Mouse (Mus musculus) erythroblast, embryonic 14.5 days (primary cell): ENCODE data around the gene Decr2. TPM values are rescaled to one million over a fixed set of nuclear protein-coding genes. Genes with fewer than 3 reads are reported as not detected.
"Not testable (repeated sequence)": the region's sequence is repeated elsewhere in the genome, so short reads cannot be mapped to it uniquely, and the experiment has no call there.

Experiments
- H3K27me3 ChIP-seq: 2 replicates; pipeline ENCODE4 v1.6.1; 2012; ENCODE audit warnings: inconsistent platforms; ENCODE audit not compliant: control insufficient read depth
- H3K36me3 ChIP-seq: 2 replicates; pipeline ENCODE4 v1.6.1; 2012; ENCODE audit warnings: mild to moderate bottlenecking, inconsistent platforms; ENCODE audit not compliant: control insufficient read depth
- H3K4me1 ChIP-seq: 2 replicates; pipeline ENCODE4 v1.6.1; 2012; ENCODE audit warnings: inconsistent platforms; ENCODE audit not compliant: control insufficient read depth
- H3K4me3 ChIP-seq: replicated peaks from 2 replicates; pipeline ENCODE3; 2012; ENCODE audit warnings: moderate library complexity, mild to moderate bottlenecking, inconsistent platforms
- H3K9me3 ChIP-seq: 2 replicates; pipeline ENCODE4 v1.6.1; 2012; ENCODE audit warnings: low read length, inconsistent platforms, mixed read lengths; ENCODE audit not compliant: control insufficient read depth
- GATA1 ChIP-seq: IDR thresholded peaks from 2 replicates; pipeline ENCODE4 v1.6.1; 2012; ENCODE audit warnings: low read length, inconsistent platforms, mixed read lengths
- TAL1 ChIP-seq: IDR thresholded peaks from 3 replicates; pipeline ENCODE4 v1.6.1; 2012; ENCODE audit warnings: low read length, inconsistent platforms, mixed read lengths
- polyA plus RNA-seq: library from polyadenylated mRNA; stranded (reverse); fragments of >175 nt; gene quantifications from 2 replicates; pipeline ENCODE4 v1.2.3, GENCODE M21; 2012

Decr2 gene
- polyA plus RNA-seq, 1 experiment = not detected

- peaks cover 50% of the 10 kb centered on the region for H3K36me3 ChIP-seq
Observed at GRCm38 (mm10) chr17:26124560-26124959, 34.4 kb upstream of the Decr2 start.

GRCm38 (mm10) chr17:26123267-26123684 lies 33.1 kb upstream of the Decr2 start, which contains the start of gene Mrpl28:
Mrpl28 (plus strand) TSS chr17:26123500.
- H3K4me3 ChIP-seq = peak within 1 kb of the TSS; percentile 82
- peaks cover 32% of the 10 kb centered on the region for H3K4me1 ChIP-seq
- no peaks in the 10 kb centered on the region; the same call in 1 of the 2 replicates for H3K27me3 ChIP-seq
- no peak for TF ChIP-seq GATA1
- no peak for TF ChIP-seq TAL1
- H3K9me3 ChIP-seq = no peaks in the 10 kb centered on the region
- H3K36me3 ChIP-seq = peaks cover 38% of the 10 kb centered on the region

More at GRCm38 (mm10) chr17:26124560-26124959, 34.4 kb upstream of the Decr2 start:
- Histone ChIP-seq H3K27me3 (no peaks in the 10 kb centered on the region), H3K9me3 (no peaks in the 10 kb centered on the region), H3K4me3 (peak overlapping the region; percentile 82), H3K4me1 (peaks cover 31% of the 10 kb centered on the region)
- TF ChIP-seq TAL1 (no peak), GATA1 (no peak)

- H3K4me3 ChIP-seq = peak overlapping the region; percentile 82
- no peak for TF ChIP-seq GATA1
- no peak for TF ChIP-seq TAL1
- no peaks in the 10 kb centered on the region for H3K9me3 ChIP-seq
- H3K4me1 ChIP-seq = peaks cover 32% of the 10 kb centered on the region
- H3K36me3 ChIP-seq = peaks cover 31% of the 10 kb centered on the region
- H3K27me3 ChIP-seq = peaks cover 2% of the 10 kb centered on the region; the same call in 1 of the 2 replicates
Observed at GRCm38 (mm10) chr17:26122431-26123140, 32.4 kb upstream of the Decr2 start.

- Histone ChIP-seq H3K36me3 (peaks cover 5% of the 10 kb centered on the region), H3K9me3 (no peaks in the 10 kb centered on the region), H3K4me3 (no peak overlapping the region), H3K27me3 (peaks cover 19% of the 10 kb centered on the region), H3K4me1 (peaks cover 27% of the 10 kb centered on the region)
- TF ChIP-seq GATA1 = no peak
- no peak for TF ChIP-seq TAL1
Observed at GRCm38 (mm10) chr17:26119766-26120710, 29.9 kb upstream of the Decr2 start.

- Histone ChIP-seq H3K4me1 (peaks cover 28% of the 10 kb centered on the region), H3K4me3 (no peak overlapping the region), H3K9me3 (no peaks in the 10 kb centered on the region), H3K36me3 (no peaks in the 10 kb centered on the region), H3K27me3 (peaks cover 52% of the 10 kb centered on the region)
- TF ChIP-seq TAL1 (no peak), GATA1 (no peak)
Observed at GRCm38 (mm10) chr17:26116503-26117258, 26.5 kb upstream of the Decr2 start.

- H3K4me3 ChIP-seq = no peak overlapping the region
- H3K4me1 ChIP-seq = peaks cover 28% of the 10 kb centered on the region
- H3K9me3 ChIP-seq = no peaks in the 10 kb centered on the region
- peaks cover 59% of the 10 kb centered on the region for H3K27me3 ChIP-seq
- no peak for TF ChIP-seq TAL1
- TF ChIP-seq GATA1 = no peak
- H3K36me3 ChIP-seq = no peaks in the 10 kb centered on the region
Observed at GRCm38 (mm10) chr17:26115956-26116487, 25.9 kb upstream of the Decr2 start.

- peaks cover 26% of the 10 kb centered on the region for H3K4me1 ChIP-seq
- no peaks in the 10 kb centered on the region for H3K9me3 ChIP-seq
- peaks cover 65% of the 10 kb centered on the region for H3K27me3 ChIP-seq
- H3K4me3 ChIP-seq = no peak overlapping the region
- no peak for TF ChIP-seq GATA1
- no peak for TF ChIP-seq TAL1
- H3K36me3 ChIP-seq = no peaks in the 10 kb centered on the region
Observed at GRCm38 (mm10) chr17:26115205-26115898, 25.2 kb upstream of the Decr2 start.

- not testable (repeated sequence) for H3K9me3 ChIP-seq, H3K4me3 ChIP-seq, H3K36me3 ChIP-seq
- Histone ChIP-seq H3K27me3 (peaks cover 71% of the 10 kb centered on the region), H3K4me1 (peaks cover 18% of the 10 kb centered on the region)
Observed at GRCm38 (mm10) chr17:26114461-26114860, 24.3 kb upstream of the Decr2 start.
